ENCODE assay signal across 8 mouse cellular contexts in the genomic region with DNA sequence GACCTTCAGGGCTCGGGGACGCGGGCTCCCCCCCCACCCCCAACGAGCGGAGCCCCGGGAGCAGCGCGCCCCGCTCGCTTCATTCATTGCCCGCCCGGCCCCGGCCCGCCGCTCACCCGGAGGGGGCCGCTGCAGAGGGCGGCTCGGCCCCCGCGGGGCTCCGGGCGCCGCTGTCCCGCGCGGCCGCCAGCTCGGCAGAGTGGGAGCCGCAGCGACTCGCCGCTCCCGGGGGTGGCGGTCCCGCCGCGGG. TPM values are rescaled to one million over a fixed set of nuclear protein-coding genes. Genes with fewer than 3 reads are reported as not detected.
A peak's percentile ranks its signal among the peaks of the same experiment; 100 is the strongest.
DNase-seq lines count a peak whose midpoint lies in the region; ATAC-seq and TF ChIP-seq lines count a peak whose summit lies in the region.

No protein-coding gene starts in this region.

- peak overlapping the region; percentile 90 for H3K4me2 ChIP-seq in heart, embryonic 13.5 days
- peak overlapping the region; percentile 91 for H3K4me2 ChIP-seq in forebrain, embryonic 16.5 days (ENCODE audit: low read length)
- peak overlapping the region; percentile 93 for H3K4me2 ChIP-seq in liver, embryonic 16.5 days (ENCODE audit: low read depth, low read length)

- WGBS in heart, embryonic 13.5 days = 0% methylated on average over 5 of the region's 38 CpGs
- WGBS in forebrain, embryonic 16.5 days = under 1% methylated on average over 31 of the region's 38 CpGs
- under 1% methylated on average over 34 of the region's 38 CpGs for WGBS in liver, embryonic 16.5 days (ENCODE audit: insufficient replicate concordance)

- H3K9ac ChIP-seq in heart, embryonic 13.5 days = peak overlapping the region; percentile 98
- H3K9ac ChIP-seq in ES-E14 (ENCODE audit: insufficient read depth, low read depth, low read length, poor library complexity, severe bottlenecking) = peak overlapping the region; percentile 89
- peak overlapping the region; percentile 83 for H3K9ac ChIP-seq in forebrain, embryonic 16.5 days (replicated peaks; ENCODE audit: low read depth, low read length)
- peak overlapping the region; percentile 98 for H3K9ac ChIP-seq in liver, embryonic 16.5 days (ENCODE audit: low read depth, low read length)

- DNase-seq in heart, postnatal 4 days = no peak
- no peak for DNase-seq in ES-E14 (ENCODE audit: low read depth, low spot score)
- DNase-seq in adrenal gland, postnatal 14 days = no peak
- DNase-seq in urinary bladder, postnatal 14 days (ENCODE audit: low spot score) = no peak

- ATAC-seq in heart, embryonic 13.5 days (ENCODE audit: extremely low read depth, insufficient number of reproducible peaks, low FRiP score, low TSS enrichment) = no peak; the same call in 1 of the 2 replicates
- peak; percentile 73 for ATAC-seq in forebrain, embryonic 16.5 days
- peak; percentile 48 for ATAC-seq in liver, embryonic 16.5 days (ENCODE audit: low read depth)
- ATAC-seq in CD4-positive, CD25-positive, alpha-beta regulatory T cell, adult 4 months = no peak

- H3K9me3 ChIP-seq in heart, embryonic 13.5 days = no peaks in the 10 kb centered on the region
- H3K9me3 ChIP-seq in ES-E14 (ENCODE audit: control insufficient read depth, insufficient read depth, low read depth, low read length) = no peaks in the 10 kb centered on the region
- no peaks in the 10 kb centered on the region for H3K9me3 ChIP-seq in forebrain, embryonic 16.5 days (ENCODE audit: control insufficient read depth, low read length)
- H3K9me3 ChIP-seq in liver, embryonic 16.5 days (replicated peaks; ENCODE audit: control insufficient read depth, low read length) = no peaks in the 10 kb centered on the region

- no peaks in the 10 kb centered on the region for H3K36me3 ChIP-seq in heart, embryonic 13.5 days
- H3K36me3 ChIP-seq in ES-E14 (ENCODE audit: control insufficient read depth, insufficient read depth, low read length, poor library complexity, severe bottlenecking) = no peaks in the 10 kb centered on the region
- no peaks in the 10 kb centered on the region for H3K36me3 ChIP-seq in forebrain, embryonic 16.5 days (ENCODE audit: control insufficient read depth, insufficient read depth)
- H3K36me3 ChIP-seq in liver, embryonic 16.5 days (ENCODE audit: control insufficient read depth, insufficient read depth) = no peaks in the 10 kb centered on the region

- peak overlapping the region; percentile 98 for H3K27ac ChIP-seq in heart, embryonic 13.5 days (replicated peaks)
- peak overlapping the region; percentile 59; the same call in 1 of the 2 replicates for H3K27ac ChIP-seq in ES-E14 (ENCODE audit: insufficient read depth, low read depth, low read length, poor library complexity, severe bottlenecking)
- peak overlapping the region; percentile 95 for H3K27ac ChIP-seq in forebrain, embryonic 16.5 days (ENCODE audit: low read length)
- H3K27ac ChIP-seq in liver, embryonic 16.5 days (ENCODE audit: low read length) = peak overlapping the region; percentile 92

- in situ Hi-C loops in ES-E14 (cut with MboI; ENCODE audit: low sequenced_read_pairs in 2 of 2, unreplicated experiment in 2 of 2) = no loop called here

- peak overlapping the region; percentile 91 for H3K4me3 ChIP-seq in heart, embryonic 13.5 days
- H3K4me3 ChIP-seq in ES-E14 (ENCODE audit: insufficient read depth in 1 of 2, low read depth in 1 of 2, low read length in 2 of 2, poor library complexity in 1 of 2, severe bottlenecking in 1 of 2) = peak overlapping the region; percentile 90 to 95
- H3K4me3 ChIP-seq in forebrain, embryonic 16.5 days (replicated peaks; ENCODE audit: low read length) = peak overlapping the region; percentile 83
- H3K4me3 ChIP-seq in liver, embryonic 16.5 days (ENCODE audit: low read depth, low read length) = peak overlapping the region; percentile 97

- H3K4me1 ChIP-seq in heart, embryonic 13.5 days = peaks cover 44% of the 10 kb centered on the region
- peaks cover 5 to 7% of the 10 kb centered on the region in 2 experiments for H3K4me1 ChIP-seq in ES-E14 (ENCODE audit: control insufficient read depth in 2 of 2, insufficient read depth in 2 of 2, low read length in 2 of 2, poor library complexity in 1 of 2)
- peaks cover 22% of the 10 kb centered on the region for H3K4me1 ChIP-seq in forebrain, embryonic 16.5 days (replicated peaks; ENCODE audit: control insufficient read depth, insufficient read depth, low read length)
- peaks cover 41% of the 10 kb centered on the region for H3K4me1 ChIP-seq in liver, embryonic 16.5 days (ENCODE audit: control insufficient read depth, low read depth, low read length)

- no peaks in the 10 kb centered on the region for H3K27me3 ChIP-seq in heart, embryonic 13.5 days (replicated peaks)
- H3K27me3 ChIP-seq in forebrain, embryonic 16.5 days (replicated peaks; ENCODE audit: control insufficient read depth, insufficient read depth, low read length) = peaks cover 3% of the 10 kb centered on the region; the same call in 1 of the 2 replicates
- peaks cover 8% of the 10 kb centered on the region for H3K27me3 ChIP-seq in liver, embryonic 16.5 days (ENCODE audit: control insufficient read depth, insufficient read depth, low read depth, low read length)

TF ChIP-seq in ES-E14, 5 proteins besides CTCF, POLR2A, EP300 and RAD21:
- no peak for TF ChIP-seq ZNF384 (IDR thresholded peaks at IDR 0.05; ENCODE audit: low read depth, low read length)
- no peak for TF ChIP-seq MAFK (IDR thresholded peaks at IDR 0.05; ENCODE audit: insufficient read depth, low read depth, low read length)
- no peak for TF ChIP-seq HCFC1 (IDR thresholded peaks at IDR 0.05; ENCODE audit: borderline replicate concordance, insufficient read depth, low read length)
- TF ChIP-seq ZC3H11A (IDR thresholded peaks at IDR 0.05; ENCODE audit: borderline replicate concordance, low read depth, low read length) = no peak
- no peak for TF ChIP-seq CHD2 (IDR thresholded peaks at IDR 0.05; ENCODE audit: low read depth, low read length)

RNA-seq across cellular contexts. Expression of a gene that starts 0.5 kb away (rescaled TPM):
- 12.5 and 12.8 TPM in 2 replicates for polyA plus RNA-seq in heart, embryonic 13.5 days (2015; fragmentation: Nextera tagmentation; extraction: Ambion mirVana)
- total RNA-seq in heart, postnatal 4 days (2021) = 10 to 100 TPM; 29.9 to 33.8 TPM
- 17.1 and 19.2 TPM in 2 replicates for total RNA-seq in ES-E14 (2012; rRNA removed)
- polyA plus RNA-seq in forebrain, embryonic 16.5 days (2015; fragmentation: Nextera tagmentation; extraction: Ambion mirVana) = 10.4 and 10.7 TPM in 2 replicates
- 12.8 and 13.7 TPM in 2 replicates for polyA plus RNA-seq in liver, embryonic 16.5 days (2015; fragmentation: Nextera tagmentation; extraction: Ambion mirVana)
- 60.4 and 62.0 TPM in 2 replicates for total RNA-seq in adrenal gland, postnatal 14 days (2021)
- polyA plus RNA-seq in CD4-positive, CD25-positive, alpha-beta regulatory T cell, adult 4 months (2017; shearing (Covaris generic)) = 100 to 1,000 TPM; 117 to 125 TPM

Comparison
In these comparisons a context has a peak if more than half of its experiments do, and no peak if none do; other contexts are left out.
1. ATAC-seq: peak in forebrain, embryonic 16.5 days (single experiment) and liver, embryonic 16.5 days (single experiment); none in heart, embryonic 13.5 days (single experiment) and CD4-positive, CD25-positive, alpha-beta regulatory T cell, adult 4 months (single experiment).
2. Peak in every context shown above with its lines, with median percentiles within 50 percentile points of each other: H3K27ac ChIP-seq, H3K4me2 ChIP-seq, H3K4me3 ChIP-seq and H3K9ac ChIP-seq.